Mouse (Mus musculus) liver, adult 2 months (tissue): ENCODE results near the gene Mfsd1. TPM values are rescaled to one million over a fixed set of nuclear protein-coding genes. Genes with fewer than 3 reads are reported as not detected.

Experiments used
- DNase-seq: peaks from one replicate; pipeline ENCODE4 v3.0.0-alpha.2; 2011; ENCODE audit warnings: low read depth, low spot score; ENCODE audit errors: extremely low read depth
- H3K27ac ChIP-seq: fragments of 200-500 bp; replicated peaks from 2 replicates; pipeline ENCODE4 v1.5.1; 2012; ENCODE audit warnings: low read depth, mild to moderate bottlenecking, control low read depth, inconsistent platforms, low read length; ENCODE audit not compliant: insufficient read depth
- H3K27me3 ChIP-seq: fragments of 200-500 bp; 2 replicates; pipeline ENCODE4 v1.6.1; 2012; ENCODE audit warnings: mild to moderate bottlenecking, moderate library complexity, low read length, inconsistent platforms; ENCODE audit not compliant: control insufficient read depth, insufficient read depth
- H3K36me3 ChIP-seq: fragments of 200-500 bp; 2 replicates; pipeline ENCODE4 v1.6.1; 2012; ENCODE audit warnings: low read length, inconsistent platforms; ENCODE audit not compliant: control insufficient read depth, insufficient read depth
- H3K4me1 ChIP-seq: fragments of 200-500 bp; 2 replicates; pipeline ENCODE4 v1.6.1; 2011; ENCODE audit warnings: low read length; ENCODE audit not compliant: control insufficient read depth, insufficient read depth
- H3K4me3 ChIP-seq: fragments of 200-500 bp; 2 replicates; pipeline ENCODE4 v1.5.1; 2011; ENCODE audit warnings: low read depth, mild to moderate bottlenecking, control low read depth, low read length, moderate library complexity; ENCODE audit not compliant: insufficient read depth
- H3K79me2 ChIP-seq: fragments of 200-500 bp; 2 replicates; pipeline ENCODE4 v1.6.1; 2012; ENCODE audit warnings: inconsistent platforms, mild to moderate bottlenecking, low read length, moderate library complexity; ENCODE audit not compliant: control insufficient read depth, insufficient read depth
- H3K9ac ChIP-seq: fragments of 200-500 bp; 2 replicates; pipeline ENCODE4 v1.6.1; 2012; ENCODE audit warnings: low read depth, mild to moderate bottlenecking, control low read depth, inconsistent platforms, low read length
- CTCF ChIP-seq: fragments of 200-500 bp; IDR thresholded peaks from 2 replicates; pipeline ENCODE4 v1.5.1; 2011; ENCODE audit warnings: low read depth, low read length, control low read depth
- POLR2A ChIP-seq: fragments of 200-500 bp; IDR thresholded peaks from 2 replicates; pipeline ENCODE4 v1.6.1; 2011; ENCODE audit warnings: low read length, control low read depth; ENCODE audit not compliant: insufficient read depth; ENCODE audit errors: extremely low read depth
- WGBS: fragments of 180-500 bp; shearing (Covaris S2); methylation state at CpG from one replicate; pipeline ENCODE4 v1.1.7; 2018; 5-methylcytosine and 5-hydroxymethylcytosine counted together
- polyA plus RNA-seq: library from polyadenylated mRNA; depleted of rRNA; stranded (reverse); fragments of >200 nt; gene quantifications from 2 replicates; pipeline ENCODE4 v1.2.3, GENCODE M21; 2012
- total RNA-seq: library from RNA; depleted of rRNA; stranded (reverse); fragments of >200 nt; gene quantifications from 2 replicates; pipeline ENCODE4 v1.2.3, GENCODE M21; 2014

Mfsd1 gene
- total and polyA plus RNA-seq, 2 experiments, result 60.3 to 86.1 TPM

DNA sequence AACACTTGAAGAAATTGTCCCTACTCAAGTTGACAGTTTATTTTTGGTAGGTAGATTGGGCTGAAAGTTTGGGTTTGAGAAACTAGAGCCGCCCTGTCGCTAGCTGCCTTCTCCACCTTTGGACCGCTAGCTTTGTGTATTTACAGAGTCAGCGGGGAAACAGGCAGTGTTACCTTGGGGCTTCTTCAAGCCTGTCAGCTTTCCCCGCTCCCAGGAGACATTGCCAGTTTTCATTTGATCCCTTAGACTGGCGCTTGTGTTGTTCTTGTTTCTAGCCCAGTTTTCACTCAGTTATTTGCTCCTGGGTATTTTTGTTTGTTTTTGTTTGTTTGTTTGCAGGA is 1.3 kb downstream of the Mfsd1 start:
- DNase-seq, result peak; percentile 69
- H3K4me1 ChIP-seq, result peaks cover 2% of the 10 kb centered on the region; the same call in 1 of the 2 replicates
- H3K9ac ChIP-seq, result no peak overlapping the region
- H3K36me3 ChIP-seq, result peaks cover 25% of the 10 kb centered on the region
- 0 out of 2 replicates have a peak overlapping the region, but pooled peaks have one; percentile 6 for H3K4me3 ChIP-seq
- no peaks in the 10 kb centered on the region for H3K27me3 ChIP-seq
- no peak overlapping the region for H3K27ac ChIP-seq
- H3K79me2 ChIP-seq, result no peaks in the 10 kb centered on the region
- no peak for TF ChIP-seq POLR2A
- no peak for TF ChIP-seq CTCF
- WGBS, result 33% methylated on average over 6 of the region's 6 CpGs

GRCm38 (mm10) chr3:67586511-67586910 is 4.0 kb downstream of the Mfsd1 start:
- Histone ChIP-seq H3K27ac (no peak overlapping the region), H3K79me2 (no peaks in the 10 kb centered on the region), H3K27me3 (no peaks in the 10 kb centered on the region), H3K4me1 (peaks cover 2% of the 10 kb centered on the region; the same call in 1 of the 2 replicates), H3K36me3 (peaks cover 41% of the 10 kb centered on the region), H3K9ac (no peak overlapping the region), H3K4me3 (no peak overlapping the region)
- TF ChIP-seq CTCF, result no peak
- TF ChIP-seq POLR2A, result no peak
- DNase-seq, result peak; percentile 39
- WGBS, result 59% methylated on average over 2 of the region's 2 CpGs

GRCm38 (mm10) chr3:67587430-67587829 is 4.9 kb downstream of the Mfsd1 start:
- no peaks in the 10 kb centered on the region for H3K27me3 ChIP-seq
- H3K36me3 ChIP-seq, result peaks cover 49% of the 10 kb centered on the region
- no peak overlapping the region for H3K9ac ChIP-seq
- no peak overlapping the region for H3K27ac ChIP-seq
- H3K4me1 ChIP-seq, result peaks cover 2% of the 10 kb centered on the region; the same call in 1 of the 2 replicates
- 81% methylated on average over 9 of the region's 9 CpGs for WGBS
- DNase-seq, result no peak
- no peak overlapping the region for H3K4me3 ChIP-seq
- TF ChIP-seq POLR2A, result no peak
- TF ChIP-seq CTCF, result no peak
- no peaks in the 10 kb centered on the region for H3K79me2 ChIP-seq

GRCm38 (mm10) chr3:67601616-67602138 is 19.1 kb downstream of the Mfsd1 start:
- no peaks in the 10 kb centered on the region for H3K79me2 ChIP-seq
- DNase-seq, result no peak
- TF ChIP-seq CTCF (no peak), POLR2A (no peak)
- H3K4me1 ChIP-seq, result no peaks in the 10 kb centered on the region
- H3K9ac ChIP-seq, result no peak overlapping the region
- WGBS, result 80% methylated on average over 13 of the region's 13 CpGs
- H3K4me3 ChIP-seq, result no peak overlapping the region
- no peaks in the 10 kb centered on the region for H3K27me3 ChIP-seq
- H3K27ac ChIP-seq, result no peak overlapping the region
- H3K36me3 ChIP-seq, result peaks cover 55% of the 10 kb centered on the region

- no peak for TF ChIP-seq CTCF
- TF ChIP-seq POLR2A, result no peak
- DNase-seq, result no peak
- H3K27me3 ChIP-seq, result no peaks in the 10 kb centered on the region
- H3K4me1 ChIP-seq, result no peaks in the 10 kb centered on the region
- H3K27ac ChIP-seq, result no peak overlapping the region
- H3K79me2 ChIP-seq, result no peaks in the 10 kb centered on the region
- H3K4me3 ChIP-seq, result no peak overlapping the region
- no peak overlapping the region for H3K9ac ChIP-seq
- H3K36me3 ChIP-seq, result no peaks in the 10 kb centered on the region
Observed at GRCm38 (mm10) chr3:67618222-67618621, 35.7 kb downstream of the Mfsd1 start.

DNA sequence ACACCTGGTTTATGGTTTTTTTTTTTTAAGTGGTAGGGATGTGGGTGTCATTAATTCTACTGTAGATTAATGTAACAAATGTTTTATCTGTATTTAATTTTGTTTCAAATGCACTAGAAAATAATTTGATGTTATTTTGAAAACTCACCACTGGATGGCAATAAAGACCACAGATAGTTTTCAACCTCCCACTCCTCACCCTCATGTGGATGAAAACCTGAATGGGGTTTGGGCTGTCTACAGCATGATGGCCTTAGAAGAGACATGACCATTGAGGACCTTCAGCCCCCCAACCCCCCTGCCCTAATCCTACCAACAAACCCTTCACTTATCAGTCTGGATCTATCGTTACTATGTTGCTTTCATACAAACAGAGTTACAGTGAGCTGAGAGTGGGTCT is 42.1 kb downstream of the Mfsd1 start:
- Histone ChIP-seq H3K27me3 (no peaks in the 10 kb centered on the region), H3K79me2 (no peaks in the 10 kb centered on the region), H3K9ac (no peak overlapping the region), H3K4me1 (no peaks in the 10 kb centered on the region), H3K27ac (no peak overlapping the region), H3K4me3 (no peak overlapping the region), H3K36me3 (no peaks in the 10 kb centered on the region)
- DNase-seq, result no peak
- WGBS, result 80% methylated on average over 1 of the region's 1 CpGs
- no peak for TF ChIP-seq CTCF
- TF ChIP-seq POLR2A, result no peak
